Mouse (Mus musculus): ENCODE measurements around the gene Nme2. TPM values are rescaled to one million over a fixed set of nuclear protein-coding genes. Genes with fewer than 3 reads are reported as not detected.

The Nme2 gene
- total and polyA plus RNA-seq, 3 experiments, result 945 to 1,722 (median 1,555) TPM

DNA sequence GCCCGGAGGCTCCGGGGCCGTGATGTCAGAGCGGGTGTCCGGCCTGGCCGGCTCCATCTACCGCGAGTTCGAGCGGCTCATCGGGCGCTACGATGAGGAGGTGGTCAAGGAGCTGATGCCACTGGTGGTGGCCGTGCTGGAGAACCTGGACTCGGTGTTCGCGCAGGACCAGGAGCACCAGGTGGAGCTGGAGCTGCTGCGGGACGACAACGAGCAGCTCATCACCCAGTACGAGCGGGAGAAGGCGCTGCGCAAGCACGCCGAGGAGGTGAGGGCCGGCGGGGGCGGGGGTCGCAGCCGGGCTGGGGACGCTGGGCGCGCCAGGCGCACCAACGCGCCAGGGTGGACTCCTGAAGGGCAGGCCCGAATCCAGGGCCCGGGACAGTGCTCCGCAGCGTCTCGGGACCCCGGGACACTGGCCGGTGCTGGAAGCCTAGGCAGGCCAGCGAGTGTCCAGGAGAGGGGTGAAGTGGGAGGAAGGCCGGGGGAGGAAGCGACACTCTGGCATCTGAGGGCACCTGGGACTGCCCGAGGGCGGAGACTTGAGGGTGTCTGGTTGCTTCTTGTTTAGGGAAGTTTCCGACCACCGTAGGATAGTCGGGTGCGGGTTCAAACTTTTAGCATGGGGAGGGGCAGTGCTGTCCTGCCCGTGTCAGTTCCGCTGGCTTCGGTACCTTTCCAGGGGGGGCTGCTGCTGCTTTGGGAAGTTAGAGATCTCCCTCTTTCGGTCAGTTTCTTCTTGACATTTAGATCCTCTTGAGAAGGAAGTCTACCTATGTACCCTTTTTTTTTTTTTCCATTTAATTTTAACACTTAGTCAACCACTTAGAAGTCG is 40.5 kb upstream of the Nme2 start:
- Histone ChIP-seq H3K36me3 (replicated peaks in 1 of 2; ENCODE audit: control insufficient read depth in 1 of 2, insufficient read depth in 1 of 2, low read length in 1 of 2) (peaks cover 0 to 21% of the 10 kb centered on the region in 2 experiments), H3K27ac (ENCODE audit: insufficient read depth, low read depth) (peak overlapping the region; percentile 76), H3K9me3 (replicated peaks; ENCODE audit: low read length) (no peaks in the 10 kb centered on the region), H3K4me1 (ENCODE audit: control insufficient read depth in 1 of 2, insufficient read depth in 2 of 2) (peaks cover 3 to 39% of the 10 kb centered on the region in 2 experiments), H3K27me3 (replicated peaks) (no peaks in the 10 kb centered on the region), H3K4me2 (ENCODE audit: insufficient read depth, low read depth, poor library complexity, severe bottlenecking) (peak overlapping the region; percentile 100), H3K4me3 (replicated peaks in 1 of 3; ENCODE audit: low read depth in 2 of 3, low read length in 2 of 3, poor library complexity in 1 of 3) (peak overlapping the region; percentile 77 to 94 (median 84)), H3K9ac (ENCODE audit: insufficient read depth, low read depth) (peak overlapping the region; percentile 63), H3K79me2 (replicated peaks; ENCODE audit: control insufficient read depth, extremely low read depth, insufficient read depth, poor library complexity, severe bottlenecking) (peaks cover 44% of the 10 kb centered on the region)
- dilution Hi-C loops (cut with MboI; ENCODE audit: extremely low pct_ligation_motif_present, extremely low pct_unique_long_range_greater_than_20kb, low sequenced_read_pairs), result no loop called here
- peak; percentile 83 for TF ChIP-seq ZNF384 (IDR thresholded peaks at IDR 0.05; ENCODE audit: low read depth, low read length)
- TF ChIP-seq ZMIZ1 (IDR thresholded peaks at IDR 0.05; ENCODE audit: low read depth, low read length), result 0 out of 2 replicates have a peak, but pooled peaks have one; percentile 21
- no peak for TF ChIP-seq JUND (conservative IDR thresholded peaks at IDR 0.05; ENCODE audit: low read depth, low read length)
- TF ChIP-seq TCF12 (IDR thresholded peaks at IDR 0.05; ENCODE audit: low read depth, low read length), result no peak
- TF ChIP-seq ZC3H11A (IDR thresholded peaks at IDR 0.05; ENCODE audit: low read depth, low read length), result no peak
- TF ChIP-seq ZKSCAN1 (IDR thresholded peaks at IDR 0.05; ENCODE audit: borderline replicate concordance, low read depth, low read length), result no peak
- peak; percentile 24; the same call in 1 of the 2 replicates for TF ChIP-seq BHLHE40 (IDR thresholded peaks at IDR 0.05; ENCODE audit: low read depth, low read length)
- TF ChIP-seq USF2 (conservative IDR thresholded peaks at IDR 0.05; ENCODE audit: low read depth, low read length), result no peak
- TF ChIP-seq EP300 (IDR thresholded peaks at IDR 0.05; ENCODE audit: low read length), result no peak
- peak; percentile 31 for TF ChIP-seq RAD21 (IDR thresholded peaks at IDR 0.05; ENCODE audit: low read depth, low read length)
- TF ChIP-seq MAX (IDR thresholded peaks at IDR 0.05; ENCODE audit: low read length), result peak; percentile 25; the same call in 1 of the 2 replicates
- TF ChIP-seq CHD1 (IDR thresholded peaks at IDR 0.05; ENCODE audit: low read depth, low read length), result no peak
- peak in 1 of 2 experiments; percentile 51; a peak in 2 of 4 replicates for TF ChIP-seq CTCF (conservative IDR thresholded peaks at IDR 0.05 in 1 of 2, IDR thresholded peaks at IDR 0.05 in 1 of 2; ENCODE audit: low read depth in 2 of 2, low read length in 2 of 2)
- no peak for TF ChIP-seq RCOR1 (conservative IDR thresholded peaks at IDR 0.05; ENCODE audit: low read depth, low read length)
- TF ChIP-seq ETS1 (conservative IDR thresholded peaks at IDR 0.05; ENCODE audit: low read depth, low read length), result no peak
- peak; percentile 20; the same call in 1 of the 2 replicates for TF ChIP-seq MAZ (IDR thresholded peaks at IDR 0.05; ENCODE audit: low read depth, low read length)
- no peak for TF ChIP-seq MAFK (IDR thresholded peaks at IDR 0.05; ENCODE audit: insufficient replicate concordance, low read length)
- no peak for TF ChIP-seq E2F4 (IDR thresholded peaks at IDR 0.05; ENCODE audit: insufficient replicate concordance, low read depth, low read length)
- TF ChIP-seq SIN3A (IDR thresholded peaks at IDR 0.05; ENCODE audit: low read length), result no peak
- TF ChIP-seq MEF2A (IDR thresholded peaks at IDR 0.05; ENCODE audit: borderline replicate concordance, low read depth, low read length), result no peak; the same call in 1 of the 2 replicates
- no peak for TF ChIP-seq GABPA (IDR thresholded peaks at IDR 0.05; ENCODE audit: insufficient replicate concordance, low read depth, low read length)
- no peak for TF ChIP-seq PAX5 (IDR thresholded peaks at IDR 0.05; ENCODE audit: low read length)
- 0 out of 2 replicates have a peak, but pooled peaks have one; percentile 29 for TF ChIP-seq IRF4 (IDR thresholded peaks at IDR 0.05; ENCODE audit: low read depth, low read length)
- TF ChIP-seq HCFC1 (IDR thresholded peaks at IDR 0.05; ENCODE audit: low read depth, low read length), result peak; percentile 6; the same call in 1 of the 2 replicates
- no peak for TF ChIP-seq POLR2AphosphoS2 (IDR thresholded peaks at IDR 0.05; ENCODE audit: low read depth, low read length)
- no peak for TF ChIP-seq ELF1 (IDR thresholded peaks at IDR 0.05; ENCODE audit: low read depth, low read length)
- no peak for TF ChIP-seq NELFE (IDR thresholded peaks at IDR 0.05; ENCODE audit: low read depth, low read length)
- no peak for TF ChIP-seq KAT2A (IDR thresholded peaks at IDR 0.05; ENCODE audit: insufficient replicate concordance, low read length)
- no peak for TF ChIP-seq POLR2A (IDR thresholded peaks at IDR 0.05; ENCODE audit: low read depth, low read length)
- TF ChIP-seq CHD2 (IDR thresholded peaks at IDR 0.05; ENCODE audit: low read length), result no peak
- no peak for TF ChIP-seq NRF1 (IDR thresholded peaks at IDR 0.05; ENCODE audit: low read depth, low read length)
- TF ChIP-seq MXI1 (IDR thresholded peaks at IDR 0.05; ENCODE audit: low read depth, low read length), result peak; percentile 36; the same call in 1 of the 2 replicates
- TF ChIP-seq SMC3 (IDR thresholded peaks at IDR 0.05; ENCODE audit: low read depth, low read length), result peak; percentile 17; the same call in 1 of the 2 replicates
- 0 out of 2 replicates have a peak, but pooled peaks have one; percentile 33 for TF ChIP-seq TBP (conservative IDR thresholded peaks at IDR 0.05; ENCODE audit: low read depth, low read length)
- TF ChIP-seq UBTF (IDR thresholded peaks at IDR 0.05; ENCODE audit: low read depth, low read length), result peak; percentile 84; the same call in 1 of the 2 replicates
- no peak for TF ChIP-seq USF1 (IDR thresholded peaks at IDR 0.05; ENCODE audit: low read depth, low read length)
- no peak for TF ChIP-seq JUN (IDR thresholded peaks at IDR 0.05; ENCODE audit: insufficient read depth, low read depth, low read length)
- no peak for TF ChIP-seq MYC (IDR thresholded peaks at IDR 0.05; ENCODE audit: low read depth, low read length)
- in situ Hi-C loops (cut with MboI; ENCODE audit: low pct_ligation_motif_present, low pct_unique_long_range_greater_than_20kb, low sequenced_read_pairs), result no loop called here
- peak; percentile 66 for DNase-seq (ENCODE audit: extremely low read depth)
